Mouse (Mus musculus) CH12.LX (cell line): ENCODE measurements at regions not wholly inside any gene's neighbourhood (a gene's known extent, or its start where the extent isn't known, plus 50 kb on each side); places are given as distances from the start of the nearest gene placed in this dataset.

Source experiments
- DNase-seq: peaks from one replicate; pipeline ENCODE4 v3.0.0-alpha.2; 2013; ENCODE audit errors: extremely low read depth
- H3K27ac ChIP-seq: 2 replicates; pipeline ENCODE4 v1.5.1; 2012; ENCODE audit warnings: low read depth, mild to moderate bottlenecking, control low read depth, moderate library complexity; ENCODE audit not compliant: insufficient read depth
- H3K27me3 ChIP-seq: replicated peaks from 2 replicates; pipeline ENCODE3; 2012; ENCODE audit warnings: inconsistent platforms
- H3K36me3 ChIP-seq, 2 experiments: replicated peaks in 1 of 2; 2 replicates each; pipeline versions ENCODE3 to v1.6.1; 2012; ENCODE audit warnings: inconsistent platforms in 1 of 2, low read length in 1 of 2, mild to moderate bottlenecking in 1 of 2, mixed read lengths in 1 of 2, moderate library complexity in 1 of 2; ENCODE audit not compliant: control insufficient read depth in 1 of 2, insufficient read depth in 1 of 2
- H3K4me1 ChIP-seq, 2 experiments: 2 replicates each; pipeline ENCODE4 v1.6.1; 2012; ENCODE audit warnings: inconsistent platforms in 1 of 2, moderate library complexity in 1 of 2; ENCODE audit not compliant: insufficient read depth in 2 of 2, control insufficient read depth in 1 of 2
- H3K4me2 ChIP-seq: 2 replicates; pipeline ENCODE4 v1.6.1; 2012; ENCODE audit warnings: low read depth, mild to moderate bottlenecking, control low read depth; ENCODE audit not compliant: poor library complexity, insufficient read depth, severe bottlenecking
- H3K4me3 ChIP-seq, 3 experiments: fragments of 150-350 bp in 1 of 3; sonication (generic) in 1 of 3; replicated peaks in 1 of 3; 2 replicates each; pipeline versions ENCODE3 to v1.5.1; 2011 to 2012; ENCODE audit warnings: low read depth in 2 of 3, low read length in 2 of 3, mild to moderate bottlenecking in 2 of 3, moderate library complexity in 2 of 3, control low read depth in 1 of 3, improper control_type of control experiment in 1 of 3, inconsistent platforms in 1 of 3, mixed read lengths in 1 of 3; ENCODE audit not compliant: poor library complexity in 1 of 3
- H3K79me2 ChIP-seq: replicated peaks from 2 replicates; pipeline ENCODE4 v1.6.1; 2012; ENCODE audit warnings: mild to moderate bottlenecking, moderate library complexity; ENCODE audit not compliant: control insufficient read depth, poor library complexity, insufficient read depth, severe bottlenecking; ENCODE audit errors: extremely low read depth
- H3K9ac ChIP-seq: 2 replicates; pipeline ENCODE4 v1.6.1; 2012; ENCODE audit warnings: low read depth, mild to moderate bottlenecking, control low read depth, moderate library complexity; ENCODE audit not compliant: insufficient read depth
- H3K9me3 ChIP-seq: replicated peaks from 2 replicates; pipeline ENCODE3; 2012; ENCODE audit warnings: low read length, inconsistent platforms, mixed read lengths
- BHLHE40 ChIP-seq: IDR thresholded peaks from 2 replicates; pipeline ENCODE4 v1.6.1; 2011; ENCODE audit warnings: mild to moderate bottlenecking, low read depth, low read length, improper control_type of control experiment
- CHD1 ChIP-seq: IDR thresholded peaks from 2 replicates; pipeline ENCODE4 v1.6.1; 2012; ENCODE audit warnings: low read depth, low read length, improper control_type of control experiment, inconsistent platforms
- CHD2 ChIP-seq: IDR thresholded peaks from 2 replicates; pipeline ENCODE4 v1.6.1; 2011; ENCODE audit warnings: low read length, improper control_type of control experiment
- CTCF ChIP-seq, 2 experiments: IDR thresholded peaks in 1 of 2; conservative IDR thresholded peaks in 1 of 2; 2 replicates each; pipeline ENCODE4 v1.5.1; 2011 to 2012; ENCODE audit warnings: low read depth in 2 of 2, low read length in 2 of 2, improper control_type of control experiment in 1 of 2, inconsistent platforms in 1 of 2, mild to moderate bottlenecking in 1 of 2, moderate library complexity in 1 of 2
- E2F4 ChIP-seq: IDR thresholded peaks from 2 replicates; pipeline ENCODE4 v1.6.1; 2011; ENCODE audit warnings: low read depth, low read length, improper control_type of control experiment; ENCODE audit not compliant: insufficient replicate concordance
- ELF1 ChIP-seq: IDR thresholded peaks from 2 replicates; pipeline ENCODE4 v1.6.1; 2014; ENCODE audit warnings: low read depth, mild to moderate bottlenecking, inconsistent platforms, low read length, improper control_type of control experiment
- EP300 ChIP-seq: IDR thresholded peaks from 2 replicates; pipeline ENCODE4 v1.6.1; 2011; ENCODE audit warnings: low read length, improper control_type of control experiment
- ETS1 ChIP-seq: conservative IDR thresholded peaks from 2 replicates; pipeline ENCODE4 v1.6.1; 2012; ENCODE audit warnings: low read depth, mild to moderate bottlenecking, inconsistent platforms, low read length, improper control_type of control experiment, moderate library complexity
- GABPA ChIP-seq: IDR thresholded peaks from 2 replicates; pipeline ENCODE4 v1.6.1; 2012; ENCODE audit warnings: low read depth, low read length, improper control_type of control experiment, inconsistent platforms; ENCODE audit not compliant: insufficient replicate concordance
- HCFC1 ChIP-seq: IDR thresholded peaks from 2 replicates; pipeline ENCODE4 v1.6.1; 2012; ENCODE audit warnings: low read depth, mild to moderate bottlenecking, inconsistent platforms, low read length, improper control_type of control experiment
- IRF4 ChIP-seq: IDR thresholded peaks from 2 replicates; pipeline ENCODE4 v1.6.1; 2014; ENCODE audit warnings: low read depth, mild to moderate bottlenecking, inconsistent platforms, low read length, improper control_type of control experiment
- JUN ChIP-seq: IDR thresholded peaks from 2 replicates; pipeline ENCODE4 v1.6.1; 2011; ENCODE audit warnings: low read depth, mild to moderate bottlenecking, low read length, improper control_type of control experiment, moderate library complexity; ENCODE audit not compliant: insufficient read depth
- KAT2A ChIP-seq: IDR thresholded peaks from 2 replicates; pipeline ENCODE4 v1.6.1; 2012; ENCODE audit warnings: low read length, improper control_type of control experiment, inconsistent platforms; ENCODE audit not compliant: insufficient replicate concordance
- MAFK ChIP-seq: IDR thresholded peaks from 2 replicates; pipeline ENCODE4 v1.6.1; 2011; ENCODE audit warnings: low read length, improper control_type of control experiment; ENCODE audit not compliant: insufficient replicate concordance
- MAX ChIP-seq: IDR thresholded peaks from 2 replicates; pipeline ENCODE4 v1.6.1; 2011; ENCODE audit warnings: low read length, improper control_type of control experiment
- MAZ ChIP-seq: IDR thresholded peaks from 2 replicates; pipeline ENCODE4 v1.6.1; 2012; ENCODE audit warnings: low read depth, mild to moderate bottlenecking, inconsistent platforms, low read length, improper control_type of control experiment, moderate library complexity
- MEF2A ChIP-seq: IDR thresholded peaks from 2 replicates; pipeline ENCODE4 v1.6.1; 2014; ENCODE audit warnings: low read depth, mild to moderate bottlenecking, inconsistent platforms, low read length, improper control_type of control experiment, borderline replicate concordance
- MXI1 ChIP-seq: IDR thresholded peaks from 2 replicates; pipeline ENCODE4 v1.6.1; 2011; ENCODE audit warnings: mild to moderate bottlenecking, low read depth, low read length, improper control_type of control experiment
- MYC ChIP-seq: IDR thresholded peaks from 2 replicates; pipeline ENCODE4 v1.6.1; 2011; ENCODE audit warnings: low read depth, mild to moderate bottlenecking, improper control_type of control experiment, low read length
- NELFE ChIP-seq: IDR thresholded peaks from 2 replicates; pipeline ENCODE4 v1.6.1; 2011; ENCODE audit warnings: low read depth, low read length, improper control_type of control experiment
- NRF1 ChIP-seq: IDR thresholded peaks from 2 replicates; pipeline ENCODE4 v1.6.1; 2014; ENCODE audit warnings: low read depth, mild to moderate bottlenecking, inconsistent platforms, low read length, improper control_type of control experiment, moderate library complexity
- PAX5 ChIP-seq: IDR thresholded peaks from 2 replicates; pipeline ENCODE4 v1.6.1; 2012; ENCODE audit warnings: low read length, inconsistent platforms, mixed read lengths
- POLR2AphosphoS2 ChIP-seq: IDR thresholded peaks from 2 replicates; pipeline ENCODE4 v1.6.1; 2011; ENCODE audit warnings: low read depth, low read length, improper control_type of control experiment
- RAD21 ChIP-seq: IDR thresholded peaks from 2 replicates; pipeline ENCODE4 v1.6.1; 2011; ENCODE audit warnings: low read depth, mild to moderate bottlenecking, low read length, improper control_type of control experiment, moderate library complexity
- RCOR1 ChIP-seq: conservative IDR thresholded peaks from 2 replicates; pipeline ENCODE4 v1.6.1; 2012; ENCODE audit warnings: low read depth, mild to moderate bottlenecking, inconsistent platforms, low read length, improper control_type of control experiment
- SIN3A ChIP-seq: IDR thresholded peaks from 2 replicates; pipeline ENCODE4 v1.6.1; 2012; ENCODE audit warnings: low read length, improper control_type of control experiment, inconsistent platforms
- SMC3 ChIP-seq: IDR thresholded peaks from 2 replicates; pipeline ENCODE4 v1.6.1; 2011; ENCODE audit warnings: low read depth, low read length, improper control_type of control experiment
- TCF12 ChIP-seq: IDR thresholded peaks from 2 replicates; pipeline ENCODE4 v1.6.1; 2014; ENCODE audit warnings: low read depth, mild to moderate bottlenecking, inconsistent platforms, low read length, improper control_type of control experiment
- UBTF ChIP-seq: IDR thresholded peaks from 2 replicates; pipeline ENCODE4 v1.6.1; 2012; ENCODE audit warnings: low read depth, mild to moderate bottlenecking, inconsistent platforms, low read length, improper control_type of control experiment, moderate library complexity
- USF1 ChIP-seq: IDR thresholded peaks from 2 replicates; pipeline ENCODE4 v1.6.1; 2014; ENCODE audit warnings: low read depth, mild to moderate bottlenecking, inconsistent platforms, low read length, improper control_type of control experiment
- USF2 ChIP-seq: conservative IDR thresholded peaks from 2 replicates; pipeline ENCODE4 v1.6.1; 2011; ENCODE audit warnings: low read depth, low read length, improper control_type of control experiment
- ZKSCAN1 ChIP-seq: IDR thresholded peaks from 2 replicates; pipeline ENCODE4 v1.6.1; 2012; ENCODE audit warnings: low read depth, inconsistent platforms, low read length, improper control_type of control experiment, borderline replicate concordance
- ZMIZ1 ChIP-seq: IDR thresholded peaks from 2 replicates; pipeline ENCODE4 v1.6.1; 2012; ENCODE audit warnings: low read depth, mild to moderate bottlenecking, inconsistent platforms, low read length, improper control_type of control experiment
- dilution Hi-C: fragments of 300-500 bp; cut with MboI; formaldehyde crosslinking; loops from 2 replicates; pipeline ENCODE4 v1.14.3; 2020; ENCODE audit warnings: low sequenced_read_pairs; ENCODE audit not compliant: extremely low pct_unique_long_range_greater_than_20kb, extremely low pct_ligation_motif_present
- in situ Hi-C: fragments of 300-500 bp; cut with MboI; formaldehyde crosslinking; loops from 3 replicates; pipeline ENCODE4 v1.14.3; 2019; ENCODE audit warnings: low sequenced_read_pairs, low pct_ligation_motif_present, low pct_unique_long_range_greater_than_20kb, mixed read lengths

- TF ChIP-seq PAX5 (no peak), MXI1 (no peak), RCOR1 (0 out of 2 replicates have a peak, but pooled peaks have one; percentile 46), NELFE (no peak), POLR2AphosphoS2 (no peak), NRF1 (no peak), RAD21 (no peak; the same call in 1 of the 2 replicates)
Measured at GRCm38 (mm10) chr8:34732362-34732761, 620.8 kb upstream of the Gm10131 start (continued).

GRCm38 (mm10) chr8:34731096-34731999 lies 619.8 kb upstream of the Gm10131 start:
- peak overlapping the region; percentile 83 for H3K27ac ChIP-seq
- H3K27me3 ChIP-seq, result no peaks in the 10 kb centered on the region
- dilution Hi-C loops (no loop called here), in situ Hi-C loops (loop anchor here (10.0 kb wide), 1 partner anchor 117 kb away; no protein-coding TSS in a partner anchor)
- peak overlapping the region; percentile 65 for H3K9ac ChIP-seq
- no peaks in the 10 kb centered on the region for H3K79me2 ChIP-seq
- H3K36me3 ChIP-seq, result no peaks in the 10 kb centered on the region
- peaks cover under 1% of the 10 kb centered on the region for H3K9me3 ChIP-seq
- H3K4me1 ChIP-seq, result peaks cover 23 to 91% of the 10 kb centered on the region in 2 experiments
- H3K4me3 ChIP-seq, result peak overlapping the region; percentile 31 to 49 (median 39)
- DNase-seq, result no peak
- peak overlapping the region; percentile 89 for H3K4me2 ChIP-seq
- TF ChIP-seq E2F4, result 0 out of 2 replicates have a peak, but pooled peaks have one; percentile 35
- peak; percentile 56; the same call in 1 of the 2 replicates for TF ChIP-seq IRF4
- TF ChIP-seq MXI1, result peak; percentile 85
- peak; percentile 32; the same call in 1 of the 2 replicates for TF ChIP-seq MEF2A
- peak; percentile 37; the same call in 1 of the 2 replicates for TF ChIP-seq ELF1
- TF ChIP-seq KAT2A, result 0 out of 2 replicates have a peak, but pooled peaks have one; percentile 36
- TF ChIP-seq SIN3A, result peak; percentile 76; the same call in 1 of the 2 replicates
- TF ChIP-seq TCF12, result peak; percentile 61; the same call in 1 of the 2 replicates
- no peak for TF ChIP-seq POLR2AphosphoS2
- TF ChIP-seq CHD1, result no peak; the same call in 1 of the 2 replicates
- TF ChIP-seq GABPA, result no peak
- peak; percentile 75 for TF ChIP-seq MAX
- no peak for TF ChIP-seq USF2
- peak; percentile 28; the same call in 1 of the 2 replicates for TF ChIP-seq ZMIZ1
- no peak for TF ChIP-seq RAD21
- 0 out of 2 replicates have a peak, but pooled peaks have one; percentile 28 for TF ChIP-seq MAFK
- no peak for TF ChIP-seq CTCF (conservative IDR thresholded peaks at IDR 0.05 in 1 of 2, IDR thresholded peaks at IDR 0.05 in 1 of 2; ENCODE audit: low read depth in 2 of 2, low read length in 2 of 2)
- no peak for TF ChIP-seq HCFC1
- TF ChIP-seq MYC, result peak; percentile 83
- TF ChIP-seq BHLHE40, result peak; percentile 56
- TF ChIP-seq SMC3, result peak; percentile 27
- TF ChIP-seq JUN, result no peak
- TF ChIP-seq CHD2, result no peak
- TF ChIP-seq USF1, result no peak
- no peak for TF ChIP-seq RCOR1
- TF ChIP-seq NRF1, result 0 out of 2 replicates have a peak, but pooled peaks have one; percentile 17
- peak; percentile 66 for TF ChIP-seq EP300
- TF ChIP-seq ETS1, result peak; percentile 74
- TF ChIP-seq MAZ, result 0 out of 2 replicates have a peak, but pooled peaks have one; percentile 52
- TF ChIP-seq ZKSCAN1, result no peak
- TF ChIP-seq UBTF, result 0 out of 2 replicates have a peak, but pooled peaks have one; percentile 61
- peak; percentile 30; the same call in 1 of the 2 replicates for TF ChIP-seq NELFE
